Mouse (Mus musculus) olfactory bulb, adult 2 months (tissue): ENCODE data around the gene Axdnd1.

Source experiments
- CTCF ChIP-seq: fragments of 200-500 bp; IDR thresholded peaks from 2 replicates; pipeline ENCODE4 v1.5.1; 2012; ENCODE audit warnings: low read depth, mild to moderate bottlenecking, low read length, moderate library complexity; ENCODE audit not compliant: insufficient read depth
- POLR2A ChIP-seq: fragments of 200-500 bp; IDR thresholded peaks from 2 replicates; pipeline ENCODE4 v1.6.1; 2012; ENCODE audit warnings: mild to moderate bottlenecking, low read depth, low read length, moderate library complexity; ENCODE audit not compliant: insufficient read depth

DNA sequence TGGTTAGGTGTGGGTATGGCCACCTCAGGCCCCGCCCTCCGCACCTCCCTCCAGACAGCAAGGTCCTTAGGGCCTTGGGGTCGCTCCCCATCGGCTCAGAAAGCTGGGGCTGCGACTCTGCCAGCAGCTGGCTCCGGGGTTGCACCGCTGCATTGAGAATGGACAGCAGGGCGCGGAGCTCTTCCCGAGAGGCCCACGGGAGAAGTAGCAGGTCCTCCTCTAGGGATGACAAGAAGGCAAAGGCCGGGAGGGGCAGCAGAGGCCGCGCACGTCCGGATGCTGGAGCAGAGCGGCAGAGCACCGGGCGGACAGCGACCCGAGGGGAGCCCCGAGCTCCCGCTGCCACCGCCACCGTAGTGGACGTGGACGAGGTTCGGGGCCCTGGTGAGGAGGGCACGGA, 110.3 kb downstream of the Axdnd1 start, which contains the start of gene Nphs2:
- no peak for TF ChIP-seq CTCF
- no peak for TF ChIP-seq POLR2A
